Mouse (Mus musculus) gastrocnemius, postnatal 4 days (tissue): ENCODE results near the gene Ube2dnl2. TPM values are rescaled to one million over a fixed set of nuclear protein-coding genes. Genes with fewer than 3 reads are reported as not detected.

ENCODE experiments used
- DNase-seq, 2 experiments: peaks; one replicate each; pipeline ENCODE4 v3.0.0; 2021 to 2022; ENCODE audit warnings: low spot score in 2 of 2, mixed read lengths in 2 of 2
- long read RNA-seq, 2 experiments: library from polyadenylated mRNA; stranded (forward); transcript quantifications; one replicate each; pipeline ENCODE4 v2.0.0; 2021
- total RNA-seq, 2 experiments: library from RNA; stranded (reverse); gene quantifications; 2 replicates each; pipeline ENCODE4 v1.2.3; 2021

Gene Ube2dnl2
- total RNA-seq: not detected
- long read RNA-seq, experiment 1: 0 reads
- long read RNA-seq, experiment 2: 0 reads

- no peak for DNase-seq
Measured at GRCm38 (mm10) chrX:114907282-114907681, at the start of gene Ube2dnl2. TSS of gene Ube2dnl2 (plus strand) at chrX:114907582.

DNA sequence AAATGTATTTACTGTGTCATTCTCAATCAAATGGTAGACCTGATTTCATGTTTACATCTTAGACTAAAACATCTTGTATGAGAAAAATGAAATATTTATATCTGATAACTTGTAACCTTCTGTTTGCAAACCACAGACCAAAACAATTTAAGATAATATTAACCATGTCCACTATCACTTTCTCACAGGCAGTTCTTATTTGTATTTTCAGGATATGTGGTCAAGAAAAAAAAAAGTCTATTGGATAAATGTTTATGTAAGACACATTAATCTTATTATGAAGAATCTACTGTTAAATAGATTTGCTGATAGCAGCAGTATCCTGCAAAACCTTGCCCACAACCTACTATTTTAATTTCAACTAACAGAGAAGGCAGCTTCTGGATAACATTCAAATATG is 11.9 kb upstream of the Ube2dnl2 start:
- DNase-seq: no peak

DNA sequence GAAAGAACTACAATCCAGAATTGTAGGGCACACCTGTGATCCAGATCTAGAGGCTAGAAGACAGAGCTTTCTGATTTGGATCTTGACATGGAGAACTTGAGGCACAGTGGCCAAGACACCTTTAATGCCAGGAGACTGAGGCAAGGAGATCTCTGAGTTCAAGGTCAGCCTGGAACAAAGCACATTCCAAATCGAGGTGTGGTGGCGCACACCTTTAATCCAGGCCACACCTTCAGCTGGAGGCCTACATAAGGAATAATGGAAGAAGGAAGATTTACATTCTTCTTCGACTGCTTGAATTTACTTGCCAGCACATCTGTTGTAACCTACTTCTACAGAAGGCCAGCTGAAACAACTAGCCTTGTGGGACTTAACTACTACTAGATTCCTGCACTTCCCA is 9.9 kb upstream of the Ube2dnl2 start:
- no peak for DNase-seq

GRCm38 (mm10) chrX:114903391-114903790 is 4.0 kb upstream of the Ube2dnl2 start:
- DNase-seq: no peak

DNA sequence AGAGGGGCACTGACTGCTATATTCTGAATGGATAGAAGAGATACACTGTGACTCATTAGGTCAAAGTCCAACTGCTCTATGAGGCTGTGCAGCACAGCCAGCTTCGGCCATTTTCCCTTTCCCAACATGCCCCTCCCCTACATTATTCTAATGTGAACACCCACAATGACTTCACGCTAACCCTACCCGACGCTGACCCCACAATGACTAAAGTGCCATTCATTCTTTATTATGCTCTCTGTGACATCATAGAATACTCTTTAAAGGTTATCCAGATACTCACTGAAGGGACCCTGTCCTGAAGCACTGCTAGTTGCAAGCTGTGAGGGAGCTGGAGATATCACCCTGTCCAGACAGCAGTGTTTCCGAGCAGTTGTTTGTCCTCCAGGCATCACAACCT is 2.7 kb upstream of the Ube2dnl2 start, which contains the start of gene Ube2dnl1:
TSS of gene Ube2dnl1 (plus strand) at position 301 of the 400 bp plus-strand sequence.
- DNase-seq: no peak

DNA sequence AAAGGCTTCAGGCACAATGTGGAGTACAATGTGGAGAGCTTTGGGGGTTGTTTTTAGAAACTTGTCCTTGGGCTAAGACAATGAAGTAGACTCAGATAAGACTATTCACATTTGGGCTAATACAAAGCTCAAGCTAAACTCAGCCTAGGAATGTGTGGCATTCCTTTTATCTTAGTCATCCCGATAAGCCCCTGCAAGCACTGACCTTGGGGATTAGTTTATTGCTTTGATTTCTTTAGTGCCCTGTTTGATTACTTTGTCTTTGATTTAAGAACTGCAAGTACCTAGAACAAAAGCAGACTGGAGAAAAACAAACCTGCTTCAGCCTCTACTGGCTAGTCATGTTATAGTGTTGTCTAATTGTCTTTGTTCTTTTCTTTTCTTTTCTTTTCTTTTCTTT is 47.7 kb downstream of the Ube2dnl2 start:
- DNase-seq: no peak

Other genes starting within 250 kb of the Ube2dnl2 start
- gene Ube2dnl1, start 2.6 kb upstream of the Ube2dnl2 start, total RNA-seq: not detected